Comparison of ENCODE assay signal across 8 mouse cellular contexts in the genomic region with DNA sequence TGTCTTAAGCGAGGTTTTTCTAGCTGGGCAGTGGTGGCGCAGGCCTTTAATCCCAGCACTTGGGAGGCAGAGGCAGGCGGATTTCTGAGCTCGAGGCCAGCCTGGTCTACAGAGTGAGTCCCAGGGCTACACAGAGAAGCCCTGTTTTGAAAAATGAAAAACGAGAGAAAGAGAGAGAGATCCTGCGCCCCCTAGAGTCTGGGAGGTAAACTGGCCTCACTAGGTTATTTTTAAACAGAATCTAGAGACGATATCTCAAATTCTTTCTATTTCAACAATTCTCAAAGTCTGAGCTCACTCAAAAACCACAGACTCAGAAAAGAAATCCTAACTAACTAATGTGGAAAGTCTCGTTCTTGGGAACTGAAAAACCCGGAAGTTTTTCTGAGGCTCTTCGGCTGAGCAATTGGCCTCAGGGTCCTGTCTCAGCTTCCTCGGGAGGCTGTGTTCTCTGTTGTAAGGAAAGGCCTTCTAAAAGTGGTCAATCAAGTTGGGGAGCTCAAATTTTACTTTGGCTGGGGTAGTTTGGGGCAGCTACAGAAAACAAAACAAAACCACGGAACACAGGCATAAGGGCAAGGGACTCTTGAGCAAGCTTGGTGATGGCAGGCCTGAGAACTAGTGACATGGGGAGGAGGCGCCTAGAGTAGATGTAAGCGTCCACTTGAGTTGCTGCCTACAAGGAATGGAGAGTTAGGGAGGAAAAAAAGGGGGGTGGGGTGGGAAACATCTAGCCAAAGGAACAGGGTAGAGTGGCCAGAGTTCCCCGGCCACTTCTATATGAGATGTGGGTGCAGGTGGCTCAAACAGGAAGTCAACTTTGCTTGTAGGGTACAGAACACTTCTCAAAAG. TPM values are rescaled to one million over a fixed set of nuclear protein-coding genes. Genes with fewer than 3 reads are reported as not detected.
DNase-seq lines count a peak whose midpoint lies in the region; ATAC-seq and TF ChIP-seq lines count a peak whose summit lies in the region.

No protein-coding gene starts in this region.

- H3K9ac ChIP-seq in ES-Bruce4 (ENCODE audit: low read depth, poor library complexity, severe bottlenecking): peak overlapping the region; percentile 63
- H3K9ac ChIP-seq in hindbrain, embryonic 11.5 days (ENCODE audit: low read depth, low read length): no peak overlapping the region

- H3K27me3 ChIP-seq in ES-Bruce4 (ENCODE audit: control insufficient read depth, insufficient read depth, low read length, poor library complexity, severe bottlenecking): no peaks in the 10 kb centered on the region
- H3K27me3 ChIP-seq in hindbrain, embryonic 11.5 days (ENCODE audit: control insufficient read depth, insufficient read depth, low read length): peaks cover 10% of the 10 kb centered on the region; the same call in 1 of the 2 replicates

- no peak for TF ChIP-seq EP300 in ES-Bruce4 (IDR thresholded peaks at IDR 0.05; ENCODE audit: insufficient read depth, low read depth, low read length)

- TF ChIP-seq POLR2A in ES-Bruce4 (IDR thresholded peaks at IDR 0.05; ENCODE audit: insufficient read depth, low read length): no peak

- H3K9me3 ChIP-seq in ES-Bruce4 (replicated peaks; ENCODE audit: control insufficient read depth, insufficient read depth, low read length, poor library complexity, severe bottlenecking): no peaks in the 10 kb centered on the region
- H3K9me3 ChIP-seq in hindbrain, embryonic 11.5 days (ENCODE audit: control insufficient read depth, low read length): no peaks in the 10 kb centered on the region

- whole genome bisulfite sequencing in hindbrain, embryonic 11.5 days: 81% methylated on average over 15 of the region's 15 CpGs

- peak; percentile 38 for DNase-seq in kidney, adult 9 months
- no peak for DNase-seq in kidney, adult 11 months
- no peak for DNase-seq in hindbrain, embryonic 11.5 days (ENCODE audit: low spot score)
- peak; percentile 78 for DNase-seq in naive thymus-derived CD4-positive, alpha-beta T cell, adult 2 months (ENCODE audit: low read depth)
- no peak for DNase-seq in Muller cell, postnatal 12 days (ENCODE audit: inconsistent ontology term)
- DNase-seq in right cerebral cortex, adult 2 months (ENCODE audit: low spot score in 2 of 2): no peak
- no peak for DNase-seq in right cerebral cortex, postnatal 14 days

- H3K4me1 ChIP-seq in ES-Bruce4 (ENCODE audit: control insufficient read depth, insufficient read depth, low read length): peaks cover 4% of the 10 kb centered on the region
- peaks cover 6% of the 10 kb centered on the region; the same call in 1 of the 2 replicates for H3K4me1 ChIP-seq in hindbrain, embryonic 11.5 days (replicated peaks; ENCODE audit: control insufficient read depth, insufficient read depth, low read length)

- peak; percentile 12 for TF ChIP-seq CTCF in ES-Bruce4 (IDR thresholded peaks at IDR 0.05; ENCODE audit: low read depth, low read length)

- peak overlapping the region; percentile 96; the same call in 1 of the 2 replicates for H3K4me2 ChIP-seq in hindbrain, embryonic 11.5 days (replicated peaks; ENCODE audit: low read depth, low read length)

- no peaks in the 10 kb centered on the region for H3K36me3 ChIP-seq in ES-Bruce4 (ENCODE audit: control insufficient read depth, insufficient read depth, low read length, poor library complexity, severe bottlenecking)
- H3K36me3 ChIP-seq in hindbrain, embryonic 11.5 days (ENCODE audit: control insufficient read depth, insufficient read depth, low read length): no peaks in the 10 kb centered on the region

- H3K4me3 ChIP-seq in ES-Bruce4 (ENCODE audit: low read depth, low read length): no peak overlapping the region
- no peak overlapping the region for H3K4me3 ChIP-seq in hindbrain, embryonic 11.5 days (ENCODE audit: low read depth, low read length)

- ATAC-seq in hindbrain, embryonic 11.5 days (ENCODE audit: low FRiP score): no peak

- peak overlapping the region; percentile 72 for H3K27ac ChIP-seq in ES-Bruce4 (ENCODE audit: insufficient read depth, low read length)
- no peak overlapping the region for H3K27ac ChIP-seq in hindbrain, embryonic 11.5 days (ENCODE audit: low read depth, low read length)

RNA-seq across cellular contexts. Expression of gene Slc37a1, which starts 8.0 kb away (rescaled TPM):
- polyA plus RNA-seq in ES-Bruce4 (2011; ENCODE audit: insufficient read depth, insufficient read length, low read depth, missing spikeins): 13.4 and 14.6 TPM in 2 replicates
- 13.0 and 13.3 TPM in 2 replicates for polyA plus RNA-seq in hindbrain, embryonic 11.5 days (2014; fragmentation: Nextera tagmentation; extraction: Ambion mirVana)

RNA-seq across cellular contexts. Expression of gene Rsph1, which starts 17.4 kb away (rescaled TPM):
- polyA plus RNA-seq in ES-Bruce4 (2011; ENCODE audit: insufficient read depth, insufficient read length, low read depth, missing spikeins): 11.3 and 11.5 TPM in 2 replicates
- polyA plus RNA-seq in hindbrain, embryonic 11.5 days (2014; fragmentation: Nextera tagmentation; extraction: Ambion mirVana): 5.1 TPM in 2 replicates

Comparison
In these comparisons a context has a peak if more than half of its experiments do, and no peak if none do; other contexts are left out.
1. DNase-seq: peak in kidney, adult 9 months (single experiment) and naive thymus-derived CD4-positive, alpha-beta T cell, adult 2 months (single experiment); none in kidney, adult 11 months (single experiment), hindbrain, embryonic 11.5 days (single experiment), Muller cell, postnatal 12 days (single experiment), right cerebral cortex, adult 2 months (0 of 2) and right cerebral cortex, postnatal 14 days (single experiment).